Mouse (Mus musculus) liver, postnatal 0 days (tissue): ENCODE data around the gene Dnmt3c. TPM values are rescaled to one million over a fixed set of nuclear protein-coding genes. Genes with fewer than 3 reads are reported as not detected.
"Not testable (repeated sequence)": the region's sequence is repeated elsewhere in the genome, so short reads cannot be mapped to it uniquely, and the experiment has no call there.

Source experiments
- ATAC-seq: fragments of 200-750 bp; cut with Nextera tagmentation; 2 replicates; pipeline ENCODE4 v1.8.0; 2017; ENCODE audit warnings: mild to moderate bottlenecking, moderate library complexity
- DNase-seq: peaks from one replicate; pipeline ENCODE4 v3.0.0-alpha.2; 2016
- H3K27ac ChIP-seq: fragments of 300-500 bp; sonication (generic); 2 replicates; pipeline ENCODE4 v1.5.1; 2014; ENCODE audit warnings: antibody characterized with exemption, moderate library complexity, mild to moderate bottlenecking, low read depth
- H3K27me3 ChIP-seq: fragments of 300-500 bp; sonication (generic); 2 replicates; pipeline ENCODE4 v1.6.1; 2014; ENCODE audit warnings: low read length, control low read depth, mixed read lengths; ENCODE audit not compliant: insufficient read depth
- H3K36me3 ChIP-seq: fragments of 300-500 bp; sonication (generic); replicated peaks from 2 replicates; pipeline ENCODE4 v1.6.1; 2014; ENCODE audit warnings: mild to moderate bottlenecking, control low read depth, low read length, moderate library complexity, mixed read lengths; ENCODE audit not compliant: insufficient read depth
- H3K4me1 ChIP-seq: fragments of 300-500 bp; sonication (generic); 2 replicates; pipeline ENCODE4 v1.6.1; 2014; ENCODE audit warnings: antibody characterized with exemption, mild to moderate bottlenecking, control low read depth; ENCODE audit not compliant: insufficient read depth
- H3K4me2 ChIP-seq: fragments of 300-500 bp; sonication (generic); 2 replicates; pipeline ENCODE4 v1.6.1; 2014; ENCODE audit warnings: low read depth, mild to moderate bottlenecking, low read length, moderate library complexity, mixed read lengths
- H3K4me3 ChIP-seq: fragments of 300-500 bp; sonication (generic); 2 replicates; pipeline ENCODE4 v1.5.1; 2014; ENCODE audit warnings: low read depth, low read length
- H3K9ac ChIP-seq: fragments of 300-500 bp; sonication (generic); replicated peaks from 2 replicates; pipeline ENCODE4 v1.6.1; 2014; ENCODE audit warnings: mild to moderate bottlenecking, moderate library complexity
- H3K9me3 ChIP-seq: fragments of 300-500 bp; sonication (generic); 2 replicates; pipeline ENCODE4 v1.6.1; 2016; ENCODE audit warnings: mild to moderate bottlenecking, control low read depth, low read length, mixed read lengths
- CTCF ChIP-seq: sonication (generic); IDR thresholded peaks from 2 replicates; pipeline ENCODE4 v1.5.1; 2016; ENCODE audit warnings: antibody characterized with exemption, low read depth
- EP300 ChIP-seq: IDR thresholded peaks from 2 replicates; pipeline ENCODE4 v1.6.1; 2016; ENCODE audit warnings: antibody characterized with exemption, low read depth, mild to moderate bottlenecking
- WGBS: fragments of 180-500 bp; shearing (Covaris S2); extraction: QIAGEN DNeasy Blood & Tissue Kit; methylation state at CpG from one replicate; pipeline ENCODE4 v1.1.7; 2014; ENCODE audit not compliant: insufficient replicate concordance; 5-methylcytosine and 5-hydroxymethylcytosine counted together
- polyA plus RNA-seq: library from polyadenylated mRNA; unstranded; fragments of >200 nt; fragmentation: Nextera tagmentation; extraction: Ambion mirVana; gene quantifications from 2 replicates; pipeline ENCODE4 v1.2.1, GENCODE M21; 2015

Gene Dnmt3c
- polyA plus RNA-seq, result 0.19 and 0.46 TPM in 2 replicates

DNA sequence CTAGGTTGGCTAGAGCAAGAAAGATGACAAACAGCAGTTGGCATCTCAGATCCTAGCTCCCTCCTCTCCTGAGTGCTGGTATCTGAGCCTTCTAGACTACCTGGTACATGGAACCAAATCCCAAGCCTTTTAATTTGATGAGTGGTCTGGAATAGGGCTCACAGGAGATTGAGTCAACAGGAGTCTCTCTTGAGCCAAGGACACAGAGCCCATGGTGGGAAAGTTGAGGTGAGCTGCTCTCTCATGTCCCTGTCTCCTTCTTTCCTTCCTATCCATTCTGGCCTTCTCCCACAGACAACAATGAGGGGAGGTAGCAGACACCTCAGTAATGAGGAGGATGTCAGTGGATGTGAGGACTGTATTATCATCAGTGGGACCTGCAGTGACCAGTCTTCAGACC, at the start of gene Dnmt3c:
Gene Dnmt3c, plus strand, starts transcription at position 301 of the 400 bp plus-strand sequence.
- ATAC-seq (no peak), DNase-seq (no peak)
- Histone ChIP-seq H3K9ac (no peak within 1 kb of the TSS), H3K4me3 (no peak within 1 kb of the TSS), H3K4me2 (no peak within 1 kb of the TSS), H3K4me1 (0 out of 2 replicates have a peak, but pooled peaks cover 3% of the 10 kb centered on the region), H3K27ac (no peak within 1 kb of the TSS), H3K27me3 (no peaks in the 10 kb centered on the region), H3K9me3 (no peaks in the 10 kb centered on the region), H3K36me3 (no peaks in the 10 kb centered on the region)
- TF ChIP-seq EP300 (no peak), CTCF (no peak)

DNA sequence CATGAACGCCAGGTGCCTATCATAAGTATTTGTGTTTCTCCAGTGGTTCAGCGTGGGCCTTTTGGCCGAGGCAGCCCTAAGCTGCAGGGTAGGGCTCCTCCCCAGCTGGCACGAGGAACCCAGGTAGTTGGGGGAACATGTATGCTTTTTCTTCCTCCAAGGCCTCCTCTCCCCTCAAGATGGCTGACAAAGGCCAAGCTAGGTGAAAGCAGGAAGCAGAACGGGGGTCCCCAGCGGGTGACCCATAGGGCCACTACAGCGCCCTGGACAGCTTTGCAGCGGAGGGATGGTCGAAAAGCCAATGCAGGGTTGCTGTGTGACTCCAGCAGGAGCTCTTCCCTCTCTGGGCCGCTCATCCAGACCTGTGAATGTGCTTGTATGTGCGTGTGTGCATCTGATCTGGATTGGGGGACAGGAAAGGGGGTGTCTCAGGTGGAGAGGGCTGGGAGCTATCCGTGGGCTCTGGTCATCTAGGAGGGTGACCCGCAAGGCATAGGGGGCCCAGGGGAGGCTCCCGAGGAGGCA, 47.6 kb upstream of the Dnmt3c start:
- peaks cover 14% of the 10 kb centered on the region for H3K4me1 ChIP-seq
- peak overlapping the region; percentile 88 for H3K4me2 ChIP-seq
- no peak for TF ChIP-seq CTCF
- TF ChIP-seq EP300, result no peak
- no peaks in the 10 kb centered on the region for H3K27me3 ChIP-seq
- whole genome bisulfite sequencing, result 29% methylated on average over 13 of the region's 14 CpGs
- ATAC-seq (peak; percentile 1; the same call in 1 of the 2 replicates), DNase-seq (no peak)
- no peaks in the 10 kb centered on the region for H3K36me3 ChIP-seq
- H3K9me3 ChIP-seq, result no peaks in the 10 kb centered on the region
- peak overlapping the region; percentile 70 for H3K9ac ChIP-seq
- peak overlapping the region; percentile 84 for H3K4me3 ChIP-seq
- no peak overlapping the region for H3K27ac ChIP-seq

DNA sequence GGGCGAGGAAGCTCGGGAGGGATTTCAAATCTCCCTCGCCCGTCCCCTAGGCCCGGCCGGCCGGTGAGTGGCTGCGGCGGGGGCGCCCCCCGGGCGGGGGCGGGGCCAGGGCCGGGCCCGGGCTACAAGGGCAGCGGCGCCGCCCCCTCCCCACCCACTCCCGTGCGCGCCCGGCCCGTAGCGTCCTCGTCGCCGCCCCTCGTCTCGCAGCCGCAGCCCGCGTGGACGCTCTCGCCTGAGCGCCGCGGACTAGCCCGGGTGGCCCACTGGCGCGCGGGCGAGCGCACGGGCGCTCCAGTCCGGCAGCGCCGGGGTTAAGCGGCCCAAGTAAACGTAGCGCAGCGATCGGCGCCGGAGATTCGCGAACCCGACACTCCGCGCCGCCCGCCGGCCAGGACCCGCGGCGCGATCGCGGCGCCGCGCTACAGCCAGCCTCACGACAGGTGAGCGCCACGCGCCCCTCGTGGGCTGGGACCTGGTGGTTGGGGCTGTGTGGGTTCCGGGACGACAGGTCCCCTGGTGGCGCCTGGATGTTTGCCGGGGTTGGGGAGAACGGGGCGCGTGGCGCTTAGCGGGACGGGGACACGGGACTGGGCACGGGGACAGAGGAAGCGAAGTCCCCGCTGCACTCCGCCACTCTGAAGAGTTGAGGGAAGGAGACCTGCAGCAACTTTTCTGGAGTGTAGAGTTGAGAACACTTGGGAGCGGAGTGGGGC, 47.0 kb upstream of the Dnmt3c start, which contains the start of gene Dnmt3b:
Gene Dnmt3b, plus strand, starts transcription at position 153 of the 716 bp plus-strand sequence.
- under 1% methylated on average over 66 of the region's 93 CpGs for WGBS
- Histone ChIP-seq H3K4me1 (peaks cover 14% of the 10 kb centered on the region), H3K27me3 (no peaks in the 10 kb centered on the region), H3K36me3 (no peaks in the 10 kb centered on the region), H3K9ac (peak within 1 kb of the TSS; percentile 70), H3K9me3 (no peaks in the 10 kb centered on the region), H3K4me2 (peak within 1 kb of the TSS; percentile 88), H3K27ac (no peak within 1 kb of the TSS), H3K4me3 (peak within 1 kb of the TSS; percentile 84)
- peak; percentile 84 for ATAC-seq
- TF ChIP-seq EP300, result no peak
- TF ChIP-seq CTCF, result no peak
- peak; percentile 72 for DNase-seq

DNA sequence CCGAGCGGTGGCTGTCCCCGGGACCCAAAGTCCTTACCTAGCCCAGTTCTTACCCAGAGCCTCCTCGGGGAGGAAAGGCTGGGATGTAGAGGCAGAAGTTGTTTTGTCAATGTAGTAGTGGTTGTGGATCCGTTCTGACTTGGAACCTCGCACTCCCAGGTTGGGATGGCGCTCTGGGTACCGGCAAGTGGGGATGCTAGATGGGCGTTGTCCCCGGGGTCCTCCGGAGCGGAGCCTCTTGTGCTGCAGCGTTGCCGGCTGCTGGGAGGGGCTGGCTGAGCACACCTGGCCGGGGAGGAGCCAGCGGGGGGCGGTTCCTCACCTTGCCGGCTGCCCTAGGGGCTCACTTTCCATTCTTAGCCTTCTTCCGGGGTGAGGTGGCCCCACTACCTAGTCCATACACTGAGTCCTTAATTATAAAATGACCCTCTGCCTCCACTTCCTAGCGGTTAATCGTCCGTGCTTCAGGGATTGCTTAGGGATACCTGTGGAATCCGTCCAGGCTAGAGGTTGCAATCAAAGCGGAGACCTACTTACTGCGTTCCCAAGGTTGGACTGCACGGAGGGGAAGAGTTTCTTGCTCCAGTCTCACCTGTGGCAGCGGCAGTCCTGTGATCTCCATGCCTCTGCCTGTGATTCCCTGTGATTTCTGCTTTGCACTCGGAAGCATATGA, 46.3 kb upstream of the Dnmt3c start:
- peak overlapping the region; percentile 84 for H3K4me3 ChIP-seq
- H3K4me1 ChIP-seq, result peaks cover 14% of the 10 kb centered on the region
- peak overlapping the region; percentile 70 for H3K9ac ChIP-seq
- no peaks in the 10 kb centered on the region for H3K36me3 ChIP-seq
- WGBS, result 7% methylated on average over 26 of the region's 28 CpGs
- TF ChIP-seq CTCF, result no peak
- no peak for TF ChIP-seq EP300
- ATAC-seq, result peak; percentile 33
- H3K4me2 ChIP-seq, result peak overlapping the region; percentile 88
- no peaks in the 10 kb centered on the region for H3K27me3 ChIP-seq
- no peaks in the 10 kb centered on the region for H3K9me3 ChIP-seq
- no peak overlapping the region for H3K27ac ChIP-seq
- peak; percentile 56 for DNase-seq

DNA sequence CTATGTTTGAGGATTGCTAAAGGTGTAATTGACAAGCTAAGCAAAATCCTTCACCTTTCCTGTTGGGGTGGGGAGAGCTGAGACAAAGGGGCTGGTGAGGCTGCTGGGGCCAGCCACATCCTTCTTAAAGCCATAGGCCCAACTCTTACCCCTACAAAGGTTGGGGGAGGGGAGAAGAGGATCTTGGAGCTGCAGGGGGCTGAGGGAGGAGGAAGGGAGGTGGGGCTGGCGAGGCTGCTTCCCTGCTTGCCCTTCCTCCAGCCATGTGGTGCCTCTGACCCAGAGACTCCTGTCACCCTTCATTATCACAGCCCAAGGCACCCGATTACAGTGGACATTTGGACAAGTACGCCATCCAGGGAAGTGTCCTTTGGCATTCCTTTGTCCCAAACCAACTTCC, 44.8 kb upstream of the Dnmt3c start:
- 77% methylated on average over 3 of the region's 3 CpGs for WGBS
- no peak overlapping the region for H3K9ac ChIP-seq
- peaks cover 22% of the 10 kb centered on the region for H3K4me1 ChIP-seq
- H3K9me3 ChIP-seq, result no peaks in the 10 kb centered on the region
- DNase-seq (no peak), ATAC-seq (no peak)
- no peak overlapping the region for H3K27ac ChIP-seq
- no peaks in the 10 kb centered on the region for H3K36me3 ChIP-seq
- H3K27me3 ChIP-seq, result no peaks in the 10 kb centered on the region
- H3K4me2 ChIP-seq, result no peak overlapping the region
- no peak for TF ChIP-seq EP300
- TF ChIP-seq CTCF, result no peak
- no peak overlapping the region for H3K4me3 ChIP-seq

DNA sequence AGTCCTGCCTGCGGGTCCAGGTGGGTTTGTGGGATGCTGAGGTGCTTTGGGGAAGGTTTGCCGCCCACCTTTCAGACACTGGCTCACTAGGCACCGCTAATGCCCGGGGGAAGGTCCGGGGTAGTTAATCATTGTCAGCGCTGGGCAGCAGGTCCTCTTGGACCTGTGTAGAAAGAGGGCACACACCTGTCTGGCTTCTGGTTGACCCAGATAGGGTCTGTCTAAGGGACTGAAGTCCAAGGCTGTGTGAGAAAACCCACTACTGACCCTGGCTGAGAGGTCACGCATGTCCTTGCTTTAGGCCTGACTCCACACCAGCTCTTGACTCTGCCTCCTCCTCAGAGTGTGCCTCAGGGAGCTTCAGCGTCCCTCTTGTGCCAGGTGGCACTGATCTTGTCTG, 38.8 kb upstream of the Dnmt3c start:
- not testable (repeated sequence) for DNase-seq, H3K9me3 ChIP-seq, H3K36me3 ChIP-seq, H3K27me3 ChIP-seq, H3K9ac ChIP-seq, H3K4me3 ChIP-seq, H3K4me2 ChIP-seq
- Histone ChIP-seq H3K27ac (peak overlapping the region; percentile 62), H3K4me1 (peaks cover 21% of the 10 kb centered on the region)
- peak; percentile 95 for ATAC-seq
- WGBS, result 61% methylated on average over 6 of the region's 8 CpGs
